Mouse (Mus musculus) cerebellum, adult 9-11 months (tissue): ENCODE results near the gene Kpna1.
"Not testable (repeated sequence)": the region's sequence is repeated elsewhere in the genome, so short reads cannot be mapped to it uniquely, and the experiment has no call there.

ENCODE experiments used
- DNase-seq: peaks from one replicate; pipeline ENCODE4 v3.0.0; 2022

Kpna1 gene

GRCm38 (mm10) chr16:35978450-35978849, at the start of gene Kpna1:
Kpna1 (plus strand) TSS chr16:35978750.
- DNase-seq = not testable (repeated sequence)

DNA sequence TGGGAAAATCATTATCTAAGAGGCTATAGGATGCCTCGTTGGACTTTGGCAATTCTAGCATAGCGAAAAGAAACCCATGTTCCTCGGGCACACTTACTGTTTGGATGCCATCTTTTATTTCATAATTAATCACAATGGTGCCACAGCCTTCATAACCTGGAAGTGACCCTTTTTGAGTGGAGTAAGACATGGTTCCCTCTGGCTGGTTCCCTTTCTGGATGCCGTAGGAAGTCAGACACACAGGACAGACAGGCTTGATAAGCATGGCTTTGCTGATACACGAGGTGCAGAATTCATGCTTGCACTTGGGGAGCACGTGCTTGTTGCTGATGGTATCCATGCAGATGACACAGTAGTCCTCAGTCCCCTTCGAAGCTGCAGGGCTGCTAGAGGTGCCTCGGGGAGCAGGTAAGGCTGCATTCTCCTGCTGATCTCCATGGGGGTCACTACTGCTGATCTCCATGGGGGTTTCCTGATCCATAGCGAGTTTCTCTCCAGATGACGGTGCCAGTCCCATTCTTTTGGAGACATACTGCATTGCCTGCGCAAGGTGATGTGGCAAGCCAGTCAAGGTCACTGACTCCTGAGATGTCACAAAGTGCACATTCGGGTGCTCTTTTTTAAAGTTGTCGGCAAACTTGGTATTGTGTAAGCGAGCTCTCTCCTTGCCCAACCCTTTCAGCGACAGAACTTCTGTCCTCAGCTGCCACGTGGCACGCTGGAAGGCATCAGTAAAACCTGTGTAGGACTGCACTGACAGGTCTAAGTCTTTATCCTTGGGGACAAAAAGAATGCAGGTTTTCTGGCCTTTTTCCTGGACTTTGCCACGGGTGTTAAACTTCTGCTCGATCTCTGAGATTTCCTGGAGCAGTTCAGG, 46.1 kb upstream of the Kpna1 start:
- no peak for DNase-seq

DNA sequence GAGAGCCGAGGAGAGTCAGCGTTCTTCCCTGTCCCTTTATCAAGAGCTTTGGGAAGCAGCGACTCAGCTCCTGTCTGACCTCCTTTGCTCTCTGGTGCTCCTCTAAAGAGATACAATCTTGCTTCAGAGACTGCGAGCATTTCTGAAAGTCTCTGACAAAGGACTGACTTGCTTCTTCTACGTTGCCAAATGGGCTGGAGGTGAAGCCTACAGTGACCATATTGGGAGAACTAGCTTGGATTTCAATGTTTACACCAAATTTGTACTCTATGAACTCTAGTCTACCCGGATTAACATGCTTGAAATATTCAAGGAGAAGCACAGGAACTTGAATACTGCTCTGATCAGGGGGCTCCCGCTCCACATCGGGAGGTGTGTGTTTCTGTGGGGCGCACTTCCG, 45.4 kb upstream of the Kpna1 start:
- DNase-seq = no peak

DNA sequence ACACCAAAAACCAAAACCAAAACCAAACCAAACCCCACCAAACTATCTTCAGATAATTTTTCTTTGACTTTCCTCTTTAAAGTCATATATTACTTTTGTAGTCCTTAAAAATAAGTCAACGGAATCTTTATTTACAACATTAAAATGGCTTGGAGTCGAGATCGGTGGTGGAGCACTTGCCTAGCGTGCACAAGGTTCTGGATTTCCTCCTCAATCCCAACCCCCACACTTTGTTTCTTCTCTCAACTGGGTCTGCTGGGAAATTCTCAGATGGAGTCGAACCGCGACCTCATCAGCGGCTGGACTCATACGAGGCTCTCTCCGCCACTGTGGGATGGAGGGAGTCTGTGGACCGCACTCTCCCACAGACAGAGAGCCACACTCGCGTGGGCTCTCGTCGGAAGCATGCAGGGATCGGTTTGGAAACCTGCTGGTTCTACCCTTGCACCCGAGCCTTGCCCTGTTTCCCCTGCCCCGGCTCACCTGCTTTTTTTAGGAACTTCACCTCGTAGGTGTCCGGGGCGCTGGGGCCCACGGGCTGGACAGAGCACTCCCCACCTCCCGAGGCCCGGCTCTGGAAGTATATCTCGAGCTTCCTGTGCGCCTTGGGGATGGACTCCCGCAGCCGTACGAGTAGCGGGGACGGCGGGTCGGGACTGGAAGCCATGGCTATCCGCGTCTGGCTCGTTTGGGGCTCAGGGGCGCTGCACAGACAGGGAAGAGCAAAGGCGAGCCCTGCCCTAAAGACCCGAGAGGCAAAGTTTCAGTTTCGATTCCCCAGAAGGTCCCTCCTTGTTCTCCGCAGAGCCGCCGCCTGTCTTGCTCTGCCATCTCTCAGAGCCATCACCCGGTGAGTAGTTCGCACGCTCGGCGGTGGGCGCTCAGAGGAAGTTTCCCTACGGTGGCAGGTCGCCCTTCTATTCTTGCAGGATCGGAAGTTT, 40.1 kb upstream of the Kpna1 start, which contains the start of the genes Parp9 and Dtx3l:
Parp9 (plus strand) TSS at position 260 of the 941 bp plus-strand sequence.
Dtx3l (minus strand) TSS at position 941 of the 941 bp plus-strand sequence.
- DNase-seq = peak; percentile 30

- peak; percentile 6 for DNase-seq
These were observed 39.3 kb upstream of the Kpna1 start for GRCm38 (mm10) chr16:35939261-35939660.

DNA sequence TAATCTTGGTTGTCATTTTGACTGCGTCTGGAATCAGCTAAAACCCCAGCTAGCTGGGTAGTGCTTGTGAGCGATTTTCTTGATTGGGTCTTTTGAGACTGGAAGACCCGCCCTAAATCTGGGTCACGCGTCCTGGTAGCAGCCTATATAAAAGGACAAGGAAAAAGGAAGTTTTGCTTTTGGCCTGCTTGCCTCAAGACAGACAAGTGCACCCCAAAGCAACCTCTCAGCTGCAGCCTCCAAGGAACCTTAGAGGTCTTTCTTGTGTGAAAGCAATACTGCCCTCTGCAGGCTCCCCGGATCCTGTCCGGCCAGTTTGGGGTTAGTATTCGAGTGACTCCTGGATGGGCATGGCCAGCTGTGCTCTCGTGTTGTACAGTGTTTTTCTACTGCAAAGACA, 38.9 kb upstream of the Kpna1 start:
- DNase-seq = peak; percentile 60

DNA sequence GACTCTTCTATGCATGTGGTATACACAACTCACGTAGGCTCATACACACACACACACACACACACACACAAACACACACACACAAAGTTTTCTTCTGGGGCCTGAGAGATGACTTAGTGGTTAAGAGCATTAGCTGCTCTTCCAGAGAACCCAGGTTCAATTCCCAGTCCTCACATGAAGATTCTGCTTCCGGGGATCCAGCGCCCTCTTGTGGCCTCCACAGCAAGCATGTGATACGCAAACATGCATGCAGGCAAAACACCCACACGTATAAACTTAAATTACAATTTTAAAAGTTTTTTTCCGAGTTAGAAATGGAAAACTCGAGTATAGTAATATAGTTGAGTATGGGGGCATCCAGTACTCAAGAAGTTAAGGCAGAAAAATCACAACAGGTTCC, 37.2 kb upstream of the Kpna1 start:
- no peak for DNase-seq

- no peak for DNase-seq
These were observed 29.3 kb upstream of the Kpna1 start for GRCm38 (mm10) chr16:35949264-35949663.

- no peak for DNase-seq
These were observed 27.3 kb upstream of the Kpna1 start for GRCm38 (mm10) chr16:35951216-35951615.

- DNase-seq = no peak
These were observed 25.9 kb upstream of the Kpna1 start for GRCm38 (mm10) chr16:35952628-35953130.

DNA sequence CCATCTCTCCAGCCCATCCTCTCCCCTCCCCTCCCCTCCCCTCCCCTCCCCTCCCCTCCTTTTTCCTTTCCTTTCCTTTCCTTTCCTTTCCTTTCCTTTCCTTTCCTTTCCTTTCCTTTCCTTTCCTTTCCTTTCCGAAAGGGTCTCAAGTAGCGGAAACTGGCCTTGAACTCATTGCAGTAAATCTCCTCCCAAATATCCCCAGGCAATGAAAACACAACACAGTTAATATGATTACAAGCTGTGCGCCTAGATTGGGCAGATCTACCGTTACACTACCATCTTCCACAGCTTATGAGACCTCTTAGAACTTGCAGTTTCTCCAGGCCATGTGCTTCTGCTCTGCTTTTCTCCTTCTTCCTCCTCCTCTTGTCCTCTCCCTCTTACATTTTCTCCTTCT, 12.6 kb upstream of the Kpna1 start:
- DNase-seq = not testable (repeated sequence)

GRCm38 (mm10) chr16:35966411-35967115, 12.0 kb upstream of the Kpna1 start:
- DNase-seq = no peak

GRCm38 (mm10) chr16:35967319-35967718, 11.2 kb upstream of the Kpna1 start:
- DNase-seq = no peak

DNA sequence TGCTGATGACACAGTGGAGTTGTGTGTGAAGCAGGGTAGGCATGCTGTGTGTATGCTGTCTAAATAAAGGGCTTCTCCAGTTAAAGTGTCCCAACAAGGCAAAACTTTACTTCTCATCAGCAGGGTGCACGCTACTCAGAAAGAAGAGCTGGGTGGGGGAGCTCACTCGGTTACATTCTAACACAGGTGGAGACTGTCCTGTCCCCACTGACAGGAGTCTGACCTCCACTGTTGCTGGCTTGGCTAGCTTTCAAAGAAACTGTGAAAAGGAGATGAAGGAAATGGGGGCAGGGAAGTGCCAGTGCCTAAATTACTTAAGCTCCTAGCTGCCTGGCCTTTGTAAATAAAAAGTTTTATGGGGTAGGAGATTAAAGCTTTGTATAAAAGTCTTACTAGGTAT, 10.4 kb upstream of the Kpna1 start:
- DNase-seq = no peak

GRCm38 (mm10) chr16:35974021-35974420, 4.5 kb upstream of the Kpna1 start:
- no peak for DNase-seq

- peak; percentile 95 for DNase-seq
These were observed 2.8 kb downstream of the Kpna1 start for GRCm38 (mm10) chr16:35981363-35981821.

DNA sequence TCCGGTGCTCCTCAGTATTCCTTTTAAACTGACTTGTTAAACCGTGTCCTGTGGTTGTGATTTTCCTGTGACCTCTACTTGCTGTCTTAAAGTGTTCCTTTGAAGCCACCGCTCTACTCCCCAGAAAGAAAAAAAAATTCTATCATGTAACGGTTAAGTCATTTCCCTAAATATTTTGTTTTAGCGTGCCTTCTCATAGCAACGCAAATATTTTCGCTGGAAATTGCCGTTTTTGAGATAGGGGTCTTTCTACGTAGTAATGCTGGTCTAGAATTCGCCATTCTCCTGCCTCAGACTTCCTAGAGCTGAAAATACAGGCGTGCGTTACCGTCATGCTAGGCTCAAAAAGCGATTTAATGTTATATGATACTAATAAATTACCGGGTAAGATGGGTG, 4.0 kb downstream of the Kpna1 start:
- DNase-seq = no peak

- DNase-seq = peak; percentile 94
These were observed 4.5 kb downstream of the Kpna1 start for GRCm38 (mm10) chr16:35982902-35983516.

GRCm38 (mm10) chr16:35983517-35984101, 5.1 kb downstream of the Kpna1 start:
- DNase-seq = peak; percentile 83

- peak; percentile 11 for DNase-seq
These were observed 5.9 kb downstream of the Kpna1 start for GRCm38 (mm10) chr16:35984471-35984870.

DNA sequence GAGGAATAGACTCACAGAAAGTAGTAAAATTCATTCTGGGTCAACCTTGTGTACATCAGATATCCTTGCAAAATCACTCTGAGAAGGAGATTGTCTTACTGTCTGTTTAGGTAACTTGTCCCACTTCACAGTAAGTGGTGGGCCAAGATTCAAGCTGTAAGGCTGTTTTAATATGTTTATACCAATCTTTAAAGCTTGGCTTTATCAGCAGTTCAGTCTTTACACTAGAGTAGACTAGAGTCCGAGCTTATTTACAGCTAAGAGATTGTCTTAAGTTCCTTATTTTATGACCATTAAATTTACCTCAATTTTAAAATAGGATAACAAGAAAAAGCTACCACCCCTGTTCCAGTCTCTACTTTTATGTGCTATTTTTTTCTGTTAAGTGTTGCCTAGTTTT, 9.4 kb downstream of the Kpna1 start:
- DNase-seq = no peak

GRCm38 (mm10) chr16:35992391-35992790, 13.8 kb downstream of the Kpna1 start:
- DNase-seq = no peak
